Mouse (Mus musculus) bone marrow, adult 2 months (tissue): ENCODE measurements around the gene Itm2c. TPM values are rescaled to one million over a fixed set of nuclear protein-coding genes. Genes with fewer than 3 reads are reported as not detected.

ENCODE experiments used
- H3K27ac ChIP-seq: fragments of 200-500 bp; 2 replicates; pipeline ENCODE4 v1.5.1; 2012; ENCODE audit warnings: low read depth, mild to moderate bottlenecking, control low read depth, inconsistent platforms, low read length; ENCODE audit not compliant: control insufficient read depth, poor library complexity, insufficient read depth
- H3K4me1 ChIP-seq: fragments of 200-500 bp; 2 replicates; pipeline ENCODE4 v1.6.1; 2011; ENCODE audit warnings: low read length; ENCODE audit not compliant: control insufficient read depth, insufficient read depth
- H3K4me3 ChIP-seq: fragments of 200-500 bp; replicated peaks from 2 replicates; pipeline ENCODE3; 2011; ENCODE audit warnings: mild to moderate bottlenecking, low read depth, low read length, control low read depth; ENCODE audit not compliant: control insufficient read depth
- CTCF ChIP-seq: fragments of 200-500 bp; IDR thresholded peaks from 2 replicates; pipeline ENCODE4 v1.5.1; 2011; ENCODE audit warnings: low read length, control low read depth; ENCODE audit not compliant: control insufficient read depth, insufficient read depth
- POLR2A ChIP-seq: fragments of 200-500 bp; IDR thresholded peaks from 2 replicates; pipeline ENCODE4 v1.6.1; 2011; ENCODE audit warnings: low read depth, mild to moderate bottlenecking, control low read depth, low read length, borderline replicate concordance; ENCODE audit not compliant: control insufficient read depth
- WGBS: fragments of 180-500 bp; shearing (Covaris S2); methylation state at CpG from one replicate; pipeline ENCODE4 v1.1.7; 2018; 5-methylcytosine and 5-hydroxymethylcytosine counted together
- polyA plus RNA-seq: library from polyadenylated mRNA; stranded (reverse); fragments of >200 nt; gene quantifications from 2 replicates; pipeline ENCODE4 v1.2.4, GENCODE M21; 2011; ENCODE audit warnings: low replicate concordance; ENCODE audit not compliant: missing spikeins, insufficient read depth, insufficient read length

Gene Itm2c
- polyA plus RNA-seq, 1 experiment: 10.8 TPM

DNA sequence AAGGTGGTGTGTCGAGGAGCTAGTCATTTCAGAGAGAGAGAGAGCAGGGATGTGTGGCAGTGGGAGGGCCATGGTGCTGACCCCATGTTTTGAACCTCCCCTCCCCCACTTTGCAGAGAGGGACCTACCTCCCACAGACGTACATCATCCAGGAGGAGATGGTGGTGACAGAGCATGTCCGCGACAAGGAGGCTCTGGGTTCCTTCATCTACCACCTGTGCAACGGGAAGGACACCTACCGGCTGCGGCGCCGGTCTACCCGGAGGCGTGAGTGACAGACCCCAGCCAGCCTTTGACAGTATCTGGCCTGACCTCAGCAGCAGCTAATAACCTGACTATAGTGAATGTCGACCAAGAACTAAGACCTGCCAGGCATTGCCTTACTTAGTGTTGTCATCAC lies 12.8 kb downstream of the Itm2c start:
- TF ChIP-seq CTCF: no peak
- no peak for TF ChIP-seq POLR2A
- Histone ChIP-seq H3K27ac (no peak overlapping the region), H3K4me1 (no peaks in the 10 kb centered on the region), H3K4me3 (no peak overlapping the region)
- WGBS: 94% methylated on average over 12 of the region's 12 CpGs

DNA sequence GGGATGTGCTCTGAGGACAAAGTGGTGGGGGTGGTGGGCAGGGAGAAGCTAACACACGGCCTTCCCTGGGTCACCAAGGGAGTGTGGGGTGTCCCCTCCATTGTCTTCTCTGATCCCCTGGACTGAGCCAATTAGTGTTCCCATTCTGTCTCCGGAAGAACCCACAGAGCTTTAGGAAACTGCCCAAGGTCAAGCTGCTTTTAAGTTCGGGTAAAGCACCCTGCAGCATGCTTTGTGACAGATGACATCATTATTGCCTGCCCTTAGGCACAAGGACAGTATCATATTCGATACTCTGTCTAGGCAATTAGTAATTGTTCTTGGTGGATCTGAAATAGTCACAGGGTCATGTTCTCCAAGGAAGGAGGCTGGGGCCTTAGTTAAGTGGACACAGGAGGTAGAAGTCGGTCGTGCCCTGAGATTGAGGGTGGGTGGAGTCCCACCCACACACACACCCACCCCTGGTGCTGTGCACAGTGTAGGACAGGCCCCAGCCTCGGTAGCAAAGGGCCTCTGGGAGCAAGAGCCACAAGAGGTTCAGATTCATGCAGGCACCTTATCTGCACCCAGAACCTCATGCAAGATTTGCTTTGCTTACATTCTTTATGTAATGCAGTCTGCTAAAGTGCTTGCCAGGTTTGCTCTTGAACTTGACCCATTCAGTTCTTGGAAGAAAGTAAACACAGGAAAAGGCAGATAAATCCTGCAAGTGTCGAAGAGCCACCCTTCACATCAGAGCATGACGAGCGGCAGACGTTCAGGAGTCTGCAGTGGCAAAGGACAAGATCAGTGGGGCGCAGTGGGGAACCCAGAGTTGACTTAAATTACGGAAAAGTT lies 14.9 kb downstream of the Itm2c start:
- TF ChIP-seq CTCF (no peak), POLR2A (no peak)
- 76% methylated on average over 13 of the region's 13 CpGs for WGBS
- no peak overlapping the region for H3K27ac ChIP-seq
- no peak overlapping the region for H3K4me3 ChIP-seq
- no peaks in the 10 kb centered on the region for H3K4me1 ChIP-seq

DNA sequence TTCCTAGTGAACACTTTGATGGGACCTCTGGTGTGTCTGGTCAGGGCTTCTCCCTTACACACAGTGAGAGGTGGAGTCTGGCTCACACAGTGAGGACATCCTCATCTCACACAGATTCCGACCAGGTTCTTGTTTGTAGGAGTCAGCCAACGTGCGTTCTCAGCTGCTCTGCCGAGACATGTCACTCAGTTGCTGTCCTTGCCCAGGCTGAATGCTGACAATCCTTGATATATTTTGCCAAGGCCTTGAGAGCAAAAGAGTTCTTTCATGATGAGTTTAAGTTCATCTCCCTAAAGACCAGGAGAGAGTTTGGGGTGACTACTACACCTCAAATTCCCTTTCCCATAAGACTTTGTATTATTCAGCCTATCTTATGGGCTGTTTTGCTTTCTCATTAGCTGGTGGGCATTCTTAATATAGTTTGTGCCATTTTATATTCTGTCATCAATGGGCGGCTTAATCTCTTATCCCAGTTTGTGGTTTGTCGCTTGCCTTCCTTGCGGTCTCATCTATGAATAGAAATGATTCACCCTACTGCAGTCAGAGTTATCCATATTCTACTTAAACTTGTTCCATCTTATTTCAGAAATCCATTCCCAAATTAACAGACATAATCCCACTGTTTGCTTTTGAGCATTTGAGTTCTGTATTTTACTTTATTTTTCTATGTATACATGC lies 19.1 kb downstream of the Itm2c start:
- Histone ChIP-seq H3K27ac (no peak overlapping the region), H3K4me3 (no peak overlapping the region), H3K4me1 (no peaks in the 10 kb centered on the region)
- WGBS: 78% methylated on average over 7 of the region's 7 CpGs
- TF ChIP-seq POLR2A: no peak
- TF ChIP-seq CTCF: no peak

DNA sequence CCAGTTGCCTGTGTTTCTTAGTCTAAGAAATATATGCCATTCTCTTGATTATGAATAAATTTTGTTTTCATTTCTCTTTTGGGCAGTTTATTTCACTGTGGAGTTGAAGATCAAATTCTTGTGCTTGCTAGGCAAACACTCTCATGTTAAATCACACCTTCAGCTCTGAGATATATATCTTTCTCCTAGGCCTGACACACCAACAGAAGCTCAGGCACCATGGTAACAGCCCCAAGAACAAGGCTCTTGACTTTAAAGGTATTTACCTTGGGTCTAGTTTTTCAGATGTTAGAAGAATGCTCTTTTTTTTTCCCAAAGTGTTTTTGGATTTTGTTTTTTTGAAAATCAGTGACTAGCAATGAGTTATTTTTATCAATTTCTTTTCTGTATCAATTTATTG lies 21.8 kb downstream of the Itm2c start:
- TF ChIP-seq CTCF: no peak
- TF ChIP-seq POLR2A: no peak
- no peak overlapping the region for H3K27ac ChIP-seq
- H3K4me1 ChIP-seq: no peaks in the 10 kb centered on the region
- no peak overlapping the region for H3K4me3 ChIP-seq

DNA sequence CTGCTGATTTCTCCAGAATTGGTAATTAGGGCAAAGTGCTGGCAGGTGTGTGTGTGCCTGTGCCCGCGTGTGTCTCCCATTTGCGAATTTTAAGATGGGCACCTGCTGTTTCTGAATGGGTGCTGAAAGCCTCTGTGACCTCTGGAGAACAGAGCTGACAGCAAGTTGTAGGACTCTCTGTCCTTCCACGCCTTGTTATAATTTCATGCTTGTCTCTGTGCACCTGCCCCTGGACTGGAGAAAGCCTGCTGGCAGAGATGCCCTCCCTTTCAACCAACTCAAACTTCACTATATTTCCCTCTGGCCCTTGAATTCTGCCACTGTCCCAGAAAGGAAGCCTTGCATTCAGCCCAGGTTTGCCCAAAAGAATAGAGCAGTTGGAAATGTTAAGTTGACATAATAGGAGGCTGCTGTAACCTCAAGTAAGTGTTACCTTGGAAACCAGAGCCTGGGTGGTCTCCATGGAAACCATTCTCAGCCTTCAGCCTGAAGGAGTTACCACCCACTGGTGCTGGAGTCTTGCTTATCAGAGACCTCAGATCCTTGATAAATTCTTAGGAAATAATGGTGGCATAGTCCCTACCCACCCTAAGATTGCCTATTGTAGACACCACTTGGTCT lies 22.9 kb downstream of the Itm2c start:
- H3K27ac ChIP-seq: no peak overlapping the region
- H3K4me3 ChIP-seq: no peak overlapping the region
- H3K4me1 ChIP-seq: no peaks in the 10 kb centered on the region
- 81% methylated on average over 4 of the region's 4 CpGs for WGBS
- TF ChIP-seq POLR2A (no peak), CTCF (no peak)

DNA sequence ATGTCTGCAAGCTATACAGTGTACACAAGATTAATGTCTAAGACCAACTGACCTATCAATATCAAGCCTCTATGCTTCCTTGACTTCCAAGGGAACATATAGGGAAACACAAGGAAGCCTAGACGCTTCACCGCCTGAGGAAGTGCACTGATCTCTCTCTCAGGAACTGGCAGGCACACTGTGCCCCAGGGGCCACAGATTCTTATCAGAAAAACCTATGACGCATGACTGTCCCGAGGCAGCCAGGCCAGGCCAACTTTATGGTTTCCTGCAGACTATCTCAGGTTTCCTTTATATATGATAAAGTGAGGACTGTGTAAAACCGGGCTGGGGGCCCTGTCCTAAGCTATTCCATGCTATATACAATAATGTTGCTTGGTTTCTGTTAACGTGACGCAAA lies 25.5 kb downstream of the Itm2c start:
- no peak overlapping the region for H3K27ac ChIP-seq
- no peak for TF ChIP-seq CTCF
- no peak for TF ChIP-seq POLR2A
- whole genome bisulfite sequencing: 25% methylated on average over 7 of the region's 7 CpGs
- no peak overlapping the region for H3K4me3 ChIP-seq
- H3K4me1 ChIP-seq: no peaks in the 10 kb centered on the region

DNA sequence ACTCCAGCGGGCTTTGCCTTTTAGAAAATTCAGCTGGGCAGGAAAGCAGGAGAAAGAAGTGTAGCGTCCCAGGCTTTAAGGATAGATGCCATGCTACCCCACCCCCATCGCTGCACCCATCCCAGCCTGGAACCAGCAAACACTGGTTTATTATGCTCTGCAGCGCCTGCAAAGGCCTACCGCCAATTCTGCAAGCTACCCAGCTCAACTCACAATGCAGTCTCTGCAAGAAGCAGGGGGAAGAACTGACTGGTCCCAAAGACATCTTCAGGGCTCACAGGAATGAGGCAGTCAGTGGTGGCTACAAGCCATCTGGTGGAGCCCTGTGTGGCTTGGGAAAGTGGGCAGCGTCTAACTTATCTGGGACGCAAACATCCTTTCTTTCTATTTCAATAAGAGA lies 27.6 kb downstream of the Itm2c start:
- no peak overlapping the region for H3K4me3 ChIP-seq
- 85% methylated on average over 7 of the region's 7 CpGs for WGBS

DNA sequence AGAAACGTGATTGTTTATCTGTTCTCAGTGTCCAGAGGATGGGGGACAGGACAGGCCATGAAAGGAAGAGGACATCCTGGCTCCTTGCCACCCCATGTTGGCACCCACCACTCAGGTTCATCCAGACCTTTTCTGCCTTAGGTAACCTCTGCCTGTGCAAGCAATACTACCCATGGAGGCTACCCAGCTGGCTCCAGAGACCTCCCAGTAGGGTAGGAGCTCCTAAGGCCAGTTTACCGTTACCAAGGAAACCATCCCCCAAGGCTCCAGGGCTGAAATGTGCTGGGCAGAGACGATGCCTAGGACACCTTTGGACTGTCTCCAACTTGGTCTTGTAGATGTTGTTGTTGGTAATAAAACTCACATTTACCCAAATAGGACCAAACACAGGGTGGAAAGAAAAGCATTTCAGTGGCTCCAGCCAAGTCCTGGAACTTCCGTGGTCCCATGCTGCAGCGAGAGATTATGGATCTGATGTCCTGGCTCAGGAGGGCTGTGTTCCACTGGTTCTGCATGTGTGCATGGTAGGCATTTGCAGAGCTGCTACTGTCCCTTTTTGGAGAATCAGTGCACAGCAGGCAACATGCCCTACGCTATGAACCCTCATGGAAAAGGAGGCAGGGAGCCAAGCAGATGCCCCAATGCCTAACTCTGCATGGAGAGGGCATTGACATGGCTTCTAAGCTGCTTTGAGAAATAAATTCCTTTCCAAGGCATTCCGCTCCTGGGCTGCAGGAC lies 28.2 kb downstream of the Itm2c start:
- 83% methylated on average over 7 of the region's 7 CpGs for WGBS
- Histone ChIP-seq H3K27ac (no peak overlapping the region), H3K4me3 (no peak overlapping the region), H3K4me1 (no peaks in the 10 kb centered on the region)
- no peak for TF ChIP-seq CTCF

More for the DNA sequence above, 27.6 kb downstream of the Itm2c start:
- Histone ChIP-seq H3K4me1 (no peaks in the 10 kb centered on the region), H3K27ac (no peak overlapping the region)
- TF ChIP-seq POLR2A (no peak), CTCF (no peak)
